Mouse (Mus musculus) ovary, postnatal 14 days (tissue): ENCODE results near the gene Specc1.

Source experiments
- DNase-seq: peaks from one replicate; pipeline ENCODE4 v3.0.0; 2022; ENCODE audit warnings: low spot score

Specc1 gene

GRCm38 (mm10) chr11:62248401-62249244 is 292.1 kb downstream of the Specc1 start, which contains the start of gene Adora2b:
Adora2b (plus strand) TSS chr11:62248984.
- peak; percentile 45 for DNase-seq

DNA sequence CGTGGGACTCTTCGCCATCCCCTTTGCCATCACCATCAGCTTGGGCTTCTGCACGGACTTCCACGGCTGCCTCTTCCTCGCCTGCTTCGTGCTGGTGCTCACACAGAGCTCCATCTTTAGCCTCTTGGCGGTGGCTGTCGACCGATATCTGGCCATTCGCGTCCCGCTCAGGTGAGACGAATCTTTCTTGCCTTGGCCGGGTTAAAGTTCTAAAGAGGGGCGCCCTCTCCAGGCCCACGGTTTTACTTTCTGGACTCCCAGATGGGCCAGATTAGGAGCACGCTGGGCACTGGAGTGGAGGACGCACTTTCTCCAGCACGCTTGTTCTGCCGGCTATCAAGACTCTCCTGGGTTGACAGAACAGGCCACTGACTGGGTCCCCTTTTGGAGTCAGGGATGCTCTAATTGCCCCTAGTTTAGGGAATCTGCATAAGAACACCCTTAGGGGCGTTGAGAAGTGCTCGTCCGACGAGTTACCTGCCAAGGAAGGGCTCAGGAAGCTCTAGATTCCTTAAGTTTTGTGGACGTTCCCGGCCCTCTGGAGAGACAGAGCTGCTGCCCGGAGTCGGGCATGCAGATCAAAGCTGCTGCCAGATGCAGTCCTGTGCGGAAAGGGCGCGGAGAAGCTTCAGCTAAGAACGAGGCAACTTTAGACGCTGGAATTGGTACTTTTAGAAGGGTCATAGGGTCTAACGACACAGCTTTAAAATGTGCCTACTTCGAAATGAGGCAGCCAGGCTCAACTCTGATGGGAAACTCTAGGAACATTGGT is 292.9 kb downstream of the Specc1 start:
- DNase-seq: peak; percentile 21

- no peak for DNase-seq
Observed at GRCm38 (mm10) chr11:62251047-62251446, 294.5 kb downstream of the Specc1 start.

GRCm38 (mm10) chr11:62253380-62253779 is 296.8 kb downstream of the Specc1 start:
- DNase-seq: no peak

DNA sequence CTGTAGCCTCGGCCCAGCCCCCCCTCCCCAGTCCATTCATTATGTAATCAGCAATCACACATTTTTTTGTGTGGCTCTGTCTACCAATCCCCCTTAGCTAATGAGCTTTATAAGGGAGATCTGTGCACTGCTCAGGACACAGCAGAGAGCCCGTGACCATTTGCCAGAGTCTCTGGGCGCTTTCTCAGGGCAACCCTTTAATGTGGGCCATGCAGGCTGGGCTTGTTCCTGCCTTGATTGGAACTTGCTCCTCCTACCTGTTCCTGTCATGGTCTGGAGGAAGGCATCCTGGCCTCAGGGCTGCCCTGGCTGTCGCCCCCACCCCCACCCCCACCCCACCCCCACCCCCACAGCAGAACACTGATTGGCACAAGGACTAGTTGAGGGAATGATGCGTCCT is 302.7 kb downstream of the Specc1 start:
- no peak for DNase-seq

GRCm38 (mm10) chr11:62263599-62263998 is 307.0 kb downstream of the Specc1 start:
- no peak for DNase-seq

DNA sequence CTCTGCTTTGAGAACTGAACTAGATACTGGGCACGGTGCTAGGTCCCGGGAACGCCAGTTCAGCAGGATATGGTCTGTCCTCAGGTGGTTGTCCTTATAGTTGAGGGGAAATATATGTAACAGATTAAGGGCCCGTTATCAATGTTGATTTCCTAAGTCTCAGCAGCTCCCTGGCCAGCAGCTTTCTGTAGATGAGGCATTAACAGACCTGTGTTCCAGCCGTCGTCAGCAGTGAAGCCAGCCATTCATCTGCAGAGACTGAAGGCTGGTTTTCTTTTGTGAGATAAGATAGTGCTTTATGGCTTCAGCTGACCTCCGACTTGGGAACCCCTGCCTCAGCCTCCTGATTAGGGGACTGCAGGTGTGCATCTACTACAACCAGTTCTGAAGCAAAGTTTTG is 307.5 kb downstream of the Specc1 start:
- no peak for DNase-seq

GRCm38 (mm10) chr11:62265642-62266041 is 309.1 kb downstream of the Specc1 start:
- DNase-seq: no peak

DNA sequence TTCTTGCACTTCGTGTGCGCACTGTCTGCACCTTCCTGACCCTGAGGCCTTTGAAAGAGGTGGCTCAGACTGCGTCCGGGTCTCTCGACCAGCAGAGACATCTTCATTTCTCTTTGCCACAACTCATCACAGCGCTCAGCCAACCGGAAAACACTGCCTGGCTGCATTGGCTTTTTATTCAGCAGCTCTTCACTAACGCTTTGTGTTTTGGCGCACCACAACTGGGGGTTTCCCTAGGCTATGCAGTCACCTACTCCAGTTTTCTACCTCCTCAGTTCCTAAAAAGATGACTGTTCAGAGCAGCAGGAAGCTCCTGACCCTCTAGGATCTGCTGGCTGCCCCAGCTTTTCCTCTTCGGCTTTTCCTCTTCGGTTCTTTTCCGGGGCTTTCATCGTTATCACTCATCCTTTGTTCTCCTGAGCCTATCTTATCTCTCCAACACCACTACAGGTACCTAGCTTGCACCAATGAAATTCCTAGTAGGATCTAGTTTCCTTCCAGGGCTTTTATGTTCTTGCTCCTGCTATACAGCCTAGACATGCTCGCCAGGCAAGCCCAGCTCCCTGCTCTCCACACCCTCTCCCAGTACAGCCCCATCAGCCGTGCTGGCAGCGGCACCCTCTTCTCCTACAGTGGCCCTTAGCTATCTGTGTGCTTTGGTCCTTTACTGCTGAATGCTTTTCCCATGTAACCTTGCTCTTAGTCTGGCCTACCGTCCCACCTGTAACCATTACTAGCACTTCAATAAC is 310.1 kb downstream of the Specc1 start:
- no peak for DNase-seq

DNA sequence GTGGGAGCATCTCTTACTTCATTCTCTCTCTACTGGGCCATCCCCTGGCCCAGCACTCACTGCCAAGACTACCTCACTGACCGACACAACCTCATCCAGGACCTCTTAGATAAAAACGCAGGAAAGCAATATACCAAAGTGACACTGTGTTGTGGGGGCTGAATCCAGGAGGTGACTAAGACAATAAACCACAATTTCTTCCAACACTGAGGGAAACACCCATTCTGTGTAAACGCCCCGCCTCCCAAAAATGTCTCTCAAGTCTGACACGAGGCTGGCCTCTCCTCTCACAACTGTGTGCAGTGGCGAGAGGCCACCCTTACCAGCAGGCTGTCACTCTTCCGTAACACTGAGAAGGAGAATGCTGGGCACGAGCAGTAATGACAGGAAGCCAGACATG is 311.8 kb downstream of the Specc1 start:
- no peak for DNase-seq

GRCm38 (mm10) chr11:62269097-62269496 is 312.5 kb downstream of the Specc1 start:
- no peak for DNase-seq

DNA sequence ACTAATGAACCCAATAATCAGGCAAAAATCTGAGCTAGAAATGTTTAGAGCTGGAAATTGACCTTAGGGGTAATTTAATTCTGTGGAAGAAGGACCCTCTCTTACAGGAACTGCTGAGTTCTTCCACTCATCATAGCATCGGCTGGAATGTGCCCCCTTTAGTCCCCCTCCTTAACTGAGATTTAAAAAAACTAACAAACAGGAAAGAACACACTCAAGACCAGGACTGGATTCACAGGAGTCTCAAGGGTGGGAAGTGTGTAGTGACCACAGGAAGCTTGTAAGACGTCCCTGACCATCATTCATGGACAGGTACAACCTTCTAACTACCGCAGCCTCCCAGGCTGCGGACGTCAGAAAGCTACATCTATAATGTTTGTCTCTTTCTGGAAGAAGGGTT is 314.3 kb downstream of the Specc1 start:
- no peak for DNase-seq
